Mouse (Mus musculus) hindlimb bud, embryonic 11.5 days (tissue): Measurements from ENCODE around the gene Zfp36l2.

Source experiments
- DNase-seq: peaks from one replicate; pipeline ENCODE4 v3.0.0-alpha.2; 2012; ENCODE audit warnings: low read depth, low spot score; ENCODE audit errors: extremely low spot score

Zfp36l2 gene

DNA sequence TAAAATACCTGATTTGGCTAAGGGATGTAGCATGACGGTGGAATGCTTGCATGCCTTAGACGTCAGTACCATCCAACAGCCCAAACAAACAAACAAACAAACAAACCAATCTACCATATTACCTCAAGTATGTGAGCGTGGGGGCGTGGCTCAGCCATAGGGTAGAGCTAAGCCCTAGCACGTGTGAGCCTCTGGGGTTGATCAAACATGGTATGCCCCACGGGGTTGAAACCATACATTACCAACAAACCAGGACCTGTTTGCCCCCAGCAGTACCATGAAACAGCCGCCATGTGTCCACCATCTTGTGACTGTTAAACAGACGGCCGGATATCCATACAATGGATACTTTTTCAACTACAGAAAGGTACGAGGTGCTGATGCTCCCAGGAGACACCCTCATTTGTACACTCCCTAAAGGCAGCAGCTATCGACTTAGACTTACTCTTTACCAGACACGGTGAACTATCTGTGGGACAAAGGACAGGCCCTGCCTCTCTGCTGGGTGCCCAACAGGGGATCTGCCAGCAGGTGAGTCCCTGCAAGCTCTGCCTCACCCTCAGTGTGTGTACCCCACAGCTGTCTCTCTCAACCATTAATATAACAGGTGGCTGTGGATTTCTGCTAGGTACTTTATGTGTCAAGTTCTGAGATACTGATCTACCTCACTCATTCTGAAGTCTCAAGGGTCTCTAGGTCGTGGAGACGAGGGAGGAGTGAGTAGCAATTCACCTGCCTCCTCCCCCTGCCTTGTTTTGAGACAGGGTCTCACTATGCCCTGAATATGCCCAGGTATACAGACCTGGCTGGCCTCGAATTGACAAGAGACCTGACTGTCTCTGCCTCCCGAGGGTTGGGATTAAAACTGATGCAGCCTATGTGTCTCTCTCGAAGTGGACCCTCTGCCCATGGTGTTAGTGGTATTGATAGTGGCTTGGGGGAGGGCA lies 8.4 kb downstream of the Zfp36l2 start:
- DNase-seq = no peak

DNA sequence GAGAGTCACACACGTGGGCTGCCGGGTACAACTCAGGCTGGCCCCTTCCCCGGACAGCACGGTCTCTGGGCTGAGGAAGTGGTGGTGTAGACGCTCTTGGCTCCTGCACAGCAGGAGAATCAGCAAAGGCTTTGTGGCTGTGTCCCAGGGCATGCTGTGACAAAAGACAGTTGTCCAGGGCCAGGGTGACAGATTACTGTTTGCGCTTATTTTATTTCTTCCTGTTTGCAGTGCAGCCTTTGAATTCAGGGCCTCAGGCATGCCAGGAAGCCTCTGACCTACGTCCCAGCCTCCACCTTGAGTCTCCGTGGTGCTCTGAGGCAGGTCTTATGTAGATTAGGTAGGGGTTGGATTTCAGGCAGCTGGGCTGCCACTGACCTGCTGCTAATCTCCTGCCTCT lies 10.3 kb downstream of the Zfp36l2 start:
- DNase-seq = no peak

DNA sequence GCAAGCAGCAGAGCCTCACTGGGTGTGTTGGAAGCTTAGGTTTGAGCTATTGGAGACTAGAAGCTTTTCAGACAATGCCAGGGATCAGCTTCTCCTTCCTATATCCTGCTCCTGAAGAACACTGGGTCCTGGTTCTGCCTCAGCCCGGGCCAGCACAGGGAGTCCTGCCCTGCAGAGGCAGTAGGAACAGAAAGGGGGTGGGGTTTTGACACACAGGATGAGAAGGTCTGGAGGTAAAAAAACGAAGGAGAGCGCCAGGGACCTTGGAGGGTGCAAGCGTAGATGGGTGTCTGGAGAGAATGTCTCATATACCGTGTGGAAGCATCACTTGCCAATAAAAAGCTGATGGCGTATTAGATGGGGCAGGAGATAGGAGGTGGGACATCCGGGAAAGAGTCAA lies 11.3 kb downstream of the Zfp36l2 start:
- no peak for DNase-seq

DNA sequence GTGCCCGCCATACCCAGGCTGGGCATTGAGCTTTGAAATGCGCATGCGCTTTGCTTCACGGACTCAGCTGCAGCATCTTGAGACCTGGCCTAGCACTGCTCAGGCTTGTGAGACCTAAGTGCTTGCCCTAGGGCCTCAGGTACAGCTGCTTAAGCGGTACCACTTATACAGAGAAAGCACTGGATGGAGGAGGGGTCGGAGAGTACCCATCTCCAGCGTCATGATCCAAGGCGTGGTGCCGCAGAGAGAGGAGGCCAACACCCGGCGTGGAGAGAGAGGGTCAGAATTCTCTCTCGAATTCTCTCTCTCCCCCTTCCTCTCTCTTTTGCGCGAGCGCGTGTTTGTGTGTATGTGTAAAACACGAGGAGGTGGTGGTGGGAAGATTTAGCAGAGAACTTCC lies 12.6 kb downstream of the Zfp36l2 start:
- no peak for DNase-seq

DNA sequence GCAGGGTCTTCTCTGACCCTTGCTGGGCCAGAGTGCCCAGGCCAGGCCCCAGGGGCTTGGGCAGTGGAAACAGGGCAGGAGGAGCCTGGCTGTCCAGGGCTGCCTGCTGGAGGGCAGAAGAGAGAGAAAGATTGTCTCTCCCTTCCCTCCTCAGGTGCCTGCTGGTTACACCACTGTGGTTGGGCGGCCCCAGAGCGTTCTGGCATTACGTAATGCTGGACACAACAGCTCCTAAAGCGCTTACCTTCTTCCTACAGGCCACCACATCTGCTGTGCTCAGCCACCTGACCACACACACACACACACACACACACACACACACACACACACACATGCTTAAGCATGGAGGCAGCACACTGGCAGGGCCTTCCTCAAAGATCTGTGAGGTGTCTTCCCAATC lies 20.4 kb downstream of the Zfp36l2 start:
- no peak for DNase-seq

DNA sequence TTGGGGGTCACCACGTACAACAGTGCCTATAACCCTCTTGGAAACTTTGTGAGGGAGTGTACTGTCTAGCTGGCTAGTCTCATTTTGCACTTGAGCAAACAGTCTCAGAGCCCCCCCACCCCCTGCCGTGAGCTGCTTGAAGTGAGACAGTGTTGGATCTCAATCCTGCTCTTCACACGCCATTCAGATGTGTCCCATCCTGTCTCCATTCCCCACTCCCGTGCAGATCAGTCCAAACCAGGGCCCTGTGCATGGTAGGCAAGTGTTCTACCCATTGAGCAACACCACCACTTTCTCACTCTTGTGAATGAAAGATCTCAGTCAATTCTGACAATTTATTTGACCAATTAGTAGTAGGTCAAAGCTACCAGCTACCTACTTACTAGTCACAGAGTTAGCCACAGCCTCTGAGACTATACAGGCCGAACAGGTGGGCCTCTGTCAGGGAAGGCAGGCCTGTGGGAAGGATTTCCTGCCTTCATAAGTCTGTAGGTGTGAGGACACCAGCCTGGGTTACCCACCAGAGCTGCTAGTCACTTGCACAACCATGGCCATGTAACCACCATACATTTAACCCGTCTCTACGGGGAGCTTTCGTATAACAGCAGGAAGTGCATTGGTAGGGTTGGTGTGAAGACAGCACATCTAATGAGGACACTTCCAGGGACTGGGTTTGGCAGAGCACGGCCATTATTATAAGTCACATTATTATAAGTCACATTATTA lies 21.4 kb downstream of the Zfp36l2 start:
- no peak for DNase-seq

DNA sequence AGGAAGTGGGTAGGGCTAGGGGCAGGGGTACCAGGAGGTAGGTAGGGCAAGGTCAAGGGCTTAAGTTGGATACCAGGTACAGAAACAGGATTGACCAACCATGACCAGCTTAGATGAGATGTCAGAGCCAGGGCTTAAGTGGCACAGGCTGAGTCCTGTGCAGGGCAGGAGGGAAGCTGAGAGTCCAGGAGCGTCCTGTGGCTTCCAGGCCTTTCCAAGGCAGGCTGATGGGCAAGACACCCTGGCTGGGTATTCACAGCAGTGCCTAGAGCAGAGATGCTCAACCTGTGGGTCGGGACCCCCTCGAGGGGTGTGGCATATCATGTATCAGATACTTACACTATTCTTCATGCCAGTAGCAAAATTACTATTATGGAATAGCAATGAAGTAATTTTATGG lies 22.0 kb downstream of the Zfp36l2 start:
- DNase-seq = no peak

DNA sequence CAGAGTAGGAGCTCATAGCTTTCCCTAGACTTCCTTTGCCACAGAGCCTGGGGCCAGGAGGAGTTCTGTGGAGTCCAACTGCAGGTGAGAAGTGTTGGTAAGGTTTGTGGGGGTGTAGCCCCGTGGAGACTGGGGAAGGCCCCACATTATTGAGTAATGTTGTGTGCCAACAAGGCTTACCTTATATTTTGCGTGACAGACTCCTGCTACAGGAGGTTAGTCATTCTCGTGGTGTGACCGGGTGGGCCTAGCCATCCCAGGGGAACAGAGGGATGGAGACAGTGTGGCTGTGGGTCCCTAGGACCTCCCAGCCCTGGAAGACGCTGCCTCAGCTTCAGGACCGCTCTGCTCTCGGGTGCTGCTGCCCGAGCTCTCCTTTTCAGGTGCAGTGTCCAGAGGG lies 23.6 kb downstream of the Zfp36l2 start:
- no peak for DNase-seq

DNA sequence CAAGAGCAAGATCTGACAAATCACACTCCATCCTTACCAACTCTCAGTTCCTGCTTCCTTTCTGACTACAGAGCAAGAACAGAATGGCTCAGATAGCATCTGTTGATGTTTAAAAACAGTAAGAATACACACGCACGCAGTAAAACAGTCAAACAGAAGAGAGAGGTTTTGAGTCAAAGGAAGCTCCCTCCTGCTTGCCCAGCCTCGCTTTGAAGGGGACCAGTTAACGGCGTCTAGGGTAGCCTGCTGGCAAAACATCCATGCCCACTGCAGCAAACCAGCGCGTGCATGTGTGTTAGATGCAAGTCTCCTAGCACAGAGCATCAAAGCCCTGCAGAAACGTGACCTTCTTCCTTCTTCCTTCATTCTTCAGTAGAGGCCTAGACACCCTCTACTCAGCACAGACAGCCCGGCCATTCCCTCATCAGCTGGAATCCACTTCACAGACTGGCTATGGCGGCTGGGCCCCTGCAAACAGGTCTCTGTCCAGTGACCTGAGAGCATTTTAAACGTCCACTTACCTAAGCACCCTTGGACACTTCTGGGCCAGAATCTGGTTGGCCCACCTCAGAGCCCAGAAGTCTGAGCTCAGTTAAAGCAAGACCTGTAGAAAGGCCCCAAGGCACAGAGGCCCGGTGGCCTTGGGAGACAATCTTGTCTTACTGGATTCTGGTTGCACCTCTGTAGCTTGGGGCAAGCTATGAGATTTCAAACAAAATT lies 24.5 kb downstream of the Zfp36l2 start:
- DNase-seq = no peak

DNA sequence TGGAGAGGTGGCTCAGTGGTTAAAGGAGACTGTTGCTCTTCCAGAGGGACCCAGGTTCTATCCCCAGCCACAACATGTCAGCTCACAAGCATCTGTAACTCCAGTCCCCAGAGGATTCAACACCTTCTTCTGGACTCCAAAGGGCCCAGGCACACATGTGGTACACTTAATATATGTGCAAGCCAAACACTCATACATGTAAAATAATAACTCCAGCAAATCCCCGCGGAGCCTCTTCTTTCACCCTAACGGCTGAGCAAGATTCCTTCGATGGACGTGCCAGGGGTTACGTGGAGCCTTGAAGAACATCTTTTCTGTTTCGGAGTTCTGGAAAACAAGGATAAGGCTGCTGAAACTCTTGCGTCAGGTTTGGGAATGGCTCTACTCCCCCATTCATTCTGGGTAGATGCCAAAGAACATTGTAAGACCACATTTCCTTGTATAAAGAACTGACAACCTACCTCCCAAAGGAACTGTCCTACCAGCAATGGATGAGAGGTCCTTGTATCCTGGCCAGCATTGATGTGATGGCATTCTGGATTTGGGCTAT lies 25.5 kb downstream of the Zfp36l2 start:
- no peak for DNase-seq

DNA sequence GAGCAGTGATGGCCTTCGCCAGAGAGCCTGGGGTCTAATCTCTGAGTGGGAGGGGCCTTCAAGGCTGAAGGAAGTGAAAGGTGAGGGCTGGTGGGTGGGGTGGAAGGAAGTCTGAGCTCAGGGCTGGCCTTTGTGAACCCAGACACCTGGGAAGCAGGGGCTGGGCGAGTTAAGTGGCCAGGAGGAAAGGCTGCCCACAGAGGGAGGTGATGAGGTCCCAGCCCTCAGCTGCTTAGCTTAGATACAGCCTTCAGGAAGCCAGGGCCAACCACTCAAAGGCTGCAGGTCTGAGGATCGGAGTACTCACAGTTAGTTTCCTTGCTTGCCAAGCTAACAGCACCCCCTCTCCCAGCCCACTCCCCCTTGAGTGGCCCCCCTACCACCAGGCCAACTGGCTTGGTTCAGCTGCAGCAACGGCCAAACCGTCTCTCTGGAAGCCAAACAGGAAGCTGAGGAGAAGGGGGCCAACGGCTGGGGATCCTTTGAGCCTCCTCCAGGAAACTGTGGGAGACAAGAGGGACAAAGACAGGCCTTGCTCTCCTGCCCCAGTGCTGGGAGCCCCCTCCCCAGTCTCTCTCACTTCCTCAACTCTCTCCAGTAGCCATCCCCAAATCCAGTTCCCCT lies 26.4 kb downstream of the Zfp36l2 start:
- DNase-seq = no peak

DNA sequence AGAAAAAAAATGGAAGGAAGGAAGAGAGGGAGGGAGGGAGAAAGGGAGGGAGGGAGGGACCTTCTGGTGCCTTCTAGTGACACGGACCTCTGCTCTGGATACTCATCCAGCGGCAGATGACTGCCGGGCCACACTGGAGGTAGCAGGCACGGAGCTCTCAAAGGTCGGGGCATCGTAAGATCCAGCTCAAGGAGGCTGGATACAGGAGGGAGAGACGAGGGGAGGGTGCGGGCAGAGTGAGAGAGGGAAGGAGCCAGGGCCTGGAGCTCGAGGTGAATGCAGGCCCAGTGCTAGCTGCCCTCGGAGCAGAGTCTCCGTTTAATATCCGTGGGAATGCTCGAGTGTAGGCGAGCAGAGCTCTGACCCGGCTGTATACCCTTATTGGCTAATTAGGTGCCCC lies 28.9 kb downstream of the Zfp36l2 start:
- DNase-seq = no peak

DNA sequence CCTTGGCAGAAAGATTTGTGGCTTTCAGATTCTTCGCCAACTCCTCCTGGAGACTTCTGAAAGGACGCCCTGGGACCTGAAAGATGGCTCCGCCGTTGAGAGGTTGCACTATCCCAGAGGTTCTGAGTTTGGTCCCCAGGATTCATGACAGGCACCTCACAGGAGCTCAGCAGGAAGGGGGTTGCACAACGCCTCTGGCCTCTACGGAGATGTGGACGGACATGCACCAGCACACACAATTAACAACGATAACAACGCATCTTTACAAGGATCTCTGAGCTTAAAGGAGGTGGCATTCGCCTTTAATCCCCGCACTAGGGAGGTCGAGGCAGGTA lies 29.3 kb downstream of the Zfp36l2 start:
- no peak for DNase-seq

DNA sequence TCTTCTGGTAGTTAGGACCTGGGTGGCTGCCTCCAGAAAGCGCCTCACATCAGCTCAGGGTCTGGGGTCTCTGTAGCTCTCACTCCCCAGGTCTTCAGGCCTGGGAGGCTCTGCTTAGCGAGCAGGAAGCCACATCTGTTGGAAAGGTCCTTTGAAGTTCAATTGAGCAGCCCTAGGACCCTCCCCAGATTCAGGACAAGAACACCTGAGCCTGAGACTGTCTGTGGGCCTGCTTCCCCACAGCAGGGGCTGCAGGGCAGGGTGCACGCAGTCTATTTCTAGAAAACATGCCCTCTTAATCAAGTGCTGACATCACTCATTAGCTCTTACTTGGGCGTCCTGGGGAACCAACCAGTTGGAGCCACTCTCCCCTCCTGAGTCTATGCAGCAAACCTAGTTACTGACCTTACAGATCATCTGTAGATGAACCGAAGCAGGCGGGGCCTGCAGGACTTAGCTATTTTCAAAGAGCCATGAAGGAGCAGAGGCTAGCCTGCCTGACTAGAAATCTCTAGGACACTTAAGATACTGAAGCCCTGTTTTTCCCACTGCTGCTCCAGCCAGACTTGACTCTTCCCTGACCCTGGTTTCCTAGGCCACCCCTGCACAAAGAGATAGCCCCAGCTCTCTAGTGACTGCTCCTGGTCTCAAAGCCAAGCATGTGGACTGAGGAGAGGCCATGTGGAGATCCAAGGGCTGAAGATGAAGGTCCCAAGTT lies 29.8 kb downstream of the Zfp36l2 start:
- DNase-seq = no peak

DNA sequence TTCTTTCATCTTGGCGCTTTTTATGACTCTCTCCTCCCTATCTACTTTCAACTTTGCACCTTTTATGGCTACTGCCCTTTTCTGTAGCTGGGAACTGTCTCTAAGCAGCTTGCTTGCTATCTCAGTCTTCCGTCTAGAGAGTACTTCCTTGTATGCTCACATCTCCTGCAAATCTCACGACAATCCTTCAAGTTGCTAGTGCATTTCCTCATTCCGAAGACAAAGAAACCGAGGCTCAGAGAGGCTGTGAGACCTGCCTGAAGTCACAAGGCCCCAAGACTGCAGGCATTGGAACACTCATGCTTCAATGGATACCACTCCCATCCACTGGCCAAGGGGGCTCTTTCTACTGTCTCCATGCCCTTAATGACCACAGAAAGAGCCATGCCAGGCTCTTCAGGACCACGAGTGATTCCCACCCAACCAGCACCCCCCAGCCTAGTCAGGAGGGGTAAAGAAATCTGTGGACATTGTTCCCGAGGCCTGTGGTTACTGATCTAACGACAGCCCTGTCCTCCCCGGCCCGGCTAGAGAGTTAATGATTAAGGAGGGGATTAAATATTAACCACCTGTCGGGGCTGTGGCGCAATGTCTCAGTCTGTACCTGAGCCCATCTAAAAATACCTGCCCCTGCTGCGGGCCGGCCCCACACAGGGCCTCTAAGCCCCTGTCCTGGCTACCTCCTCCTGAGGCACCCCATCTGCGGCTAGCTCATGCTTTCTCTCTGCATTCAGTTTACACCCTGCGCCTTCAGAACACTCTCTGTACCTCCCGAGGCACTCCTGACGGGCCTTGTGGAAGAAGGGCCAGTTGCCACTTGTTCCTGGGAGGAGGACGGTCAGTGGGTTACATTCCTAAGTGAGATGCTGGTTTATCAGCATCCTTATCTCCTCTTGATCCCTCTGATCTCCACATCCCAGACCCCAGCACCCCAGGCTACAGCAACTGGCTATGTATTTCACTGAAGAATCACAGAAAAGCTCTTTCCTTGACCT lies 30.7 kb downstream of the Zfp36l2 start:
- DNase-seq = no peak

DNA sequence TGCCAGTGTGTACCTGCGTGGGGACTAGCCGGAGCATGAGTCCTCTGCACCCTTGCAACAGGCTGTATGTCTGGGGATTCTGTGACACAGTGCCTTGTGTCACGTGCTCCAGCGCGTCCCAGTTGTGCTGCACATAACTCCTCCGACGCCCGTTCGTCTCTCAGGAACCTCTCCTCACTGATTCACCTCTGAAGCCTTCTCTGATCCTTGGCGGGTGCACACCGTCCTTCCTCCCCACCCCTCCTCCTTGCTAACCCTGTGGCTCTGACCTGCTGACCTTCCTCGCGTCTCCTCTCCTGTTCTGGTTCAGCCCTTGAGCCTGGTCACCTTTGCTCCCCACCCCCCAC lies 31.5 kb downstream of the Zfp36l2 start:
- DNase-seq = no peak

DNA sequence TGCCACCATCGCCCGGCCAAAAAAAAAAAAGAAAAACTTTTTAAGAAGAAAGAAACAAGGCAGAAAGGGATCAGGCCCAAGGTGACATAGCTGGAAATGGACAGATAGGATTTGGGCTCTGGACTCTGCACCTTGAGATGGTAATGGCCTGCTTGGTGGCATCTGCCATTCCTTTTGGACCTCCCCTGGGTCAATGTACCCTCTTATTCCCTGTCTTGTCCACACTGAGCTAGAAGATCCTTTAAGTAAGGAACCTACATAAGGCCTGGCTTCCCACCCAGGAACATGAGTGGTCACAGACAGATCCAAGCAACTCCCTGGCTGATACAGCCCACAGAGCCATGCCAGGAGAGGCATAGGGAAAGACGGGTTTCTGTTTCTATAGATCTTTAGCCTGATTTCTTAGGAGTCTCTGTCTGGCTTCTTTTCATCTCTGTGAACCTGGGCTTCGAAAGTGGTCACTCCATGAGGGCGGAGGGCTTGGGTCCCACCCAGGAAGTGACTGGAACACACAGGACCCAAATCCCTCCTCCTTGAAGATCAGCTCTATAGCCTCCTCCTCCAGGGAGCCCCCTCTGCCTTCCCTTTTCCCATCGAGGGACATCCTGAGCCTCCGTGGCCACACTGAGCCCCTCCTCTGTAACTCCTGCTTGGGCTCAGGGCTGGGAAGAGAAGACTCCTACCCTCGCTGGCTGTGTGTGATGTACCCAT lies 32.1 kb downstream of the Zfp36l2 start:
- DNase-seq = no peak

DNA sequence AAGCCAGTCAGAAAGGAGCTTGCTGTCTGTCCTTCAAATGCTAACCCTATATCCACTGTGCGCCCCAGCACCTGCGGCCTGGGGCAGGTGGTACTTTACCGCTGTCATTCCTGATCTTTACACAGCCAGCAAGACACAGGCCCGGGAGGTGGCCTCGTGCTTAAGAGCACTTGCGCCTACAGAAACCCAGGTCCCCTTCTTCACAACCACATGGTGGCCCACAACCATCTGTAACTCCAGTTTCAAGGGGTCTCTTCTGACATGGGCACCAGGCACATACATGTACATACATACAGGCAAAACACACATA lies 32.8 kb downstream of the Zfp36l2 start:
- no peak for DNase-seq
